Mouse (Mus musculus) thymus, postnatal 25 days (tissue): ENCODE results near the gene Ttc39a.
"Not testable (repeated sequence)": the region's sequence is repeated elsewhere in the genome, so short reads cannot be mapped to it uniquely, and the experiment has no call there.

ENCODE experiments used
- DNase-seq: peaks from one replicate; pipeline ENCODE4 v3.0.0; 2022

Gene Ttc39a

DNA sequence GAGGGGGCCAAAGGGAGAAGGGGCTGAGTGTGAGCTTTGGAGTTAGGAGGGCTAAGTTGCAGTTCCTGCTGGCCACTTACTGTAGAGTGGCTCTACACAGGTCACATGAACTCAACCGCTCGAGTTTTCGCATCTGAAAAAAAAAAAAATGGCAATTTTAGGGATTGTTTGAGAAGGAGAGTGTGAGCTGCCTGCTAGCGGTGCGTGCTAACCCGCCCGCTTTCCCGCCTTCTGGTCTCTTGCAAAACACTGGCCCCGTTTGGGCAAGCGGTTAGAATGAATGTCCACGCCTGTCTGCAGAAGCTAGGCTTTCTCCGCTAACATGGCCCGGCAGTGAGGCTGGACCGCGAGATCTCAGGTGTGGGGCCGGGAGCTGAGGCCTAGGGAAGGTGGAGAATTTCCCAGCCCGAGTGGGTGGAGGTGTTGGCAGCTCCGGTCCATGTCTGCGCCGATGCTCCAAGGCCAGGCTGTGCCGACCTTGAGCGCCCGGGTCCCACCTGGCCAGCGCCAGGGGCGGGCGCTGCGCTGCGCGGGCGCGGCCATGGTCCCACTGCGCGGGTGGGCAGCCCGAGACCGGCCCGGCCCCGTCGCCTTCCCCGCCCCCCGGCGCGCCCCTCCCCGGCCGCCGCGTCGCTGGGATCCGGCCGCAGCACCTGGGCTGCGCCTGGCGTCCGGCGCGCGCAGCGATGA, at the start of gene Ttc39a:
TSS of gene Ttc39a (plus strand) at position 138 of the 690 bp plus-strand sequence.
- no peak for DNase-seq

DNA sequence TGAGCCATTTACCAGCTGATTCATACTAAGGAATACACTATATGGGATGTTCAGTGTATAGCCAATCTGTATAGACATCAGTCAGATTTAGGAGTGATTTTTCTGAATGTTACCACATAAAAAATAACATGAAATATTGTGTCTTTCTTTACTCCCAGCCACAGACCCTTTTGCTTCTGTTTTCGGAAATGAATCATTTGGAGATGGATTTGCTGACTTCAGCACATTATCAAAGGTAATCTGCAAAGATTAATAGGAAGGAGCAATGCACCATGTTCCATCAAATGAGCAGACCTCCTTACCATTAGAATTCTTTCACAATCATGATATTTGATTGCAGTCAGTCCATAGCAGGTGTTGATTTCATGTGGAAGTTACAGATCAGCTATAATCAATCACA, 28.3 kb upstream of the Ttc39a start:
- DNase-seq = no peak

DNA sequence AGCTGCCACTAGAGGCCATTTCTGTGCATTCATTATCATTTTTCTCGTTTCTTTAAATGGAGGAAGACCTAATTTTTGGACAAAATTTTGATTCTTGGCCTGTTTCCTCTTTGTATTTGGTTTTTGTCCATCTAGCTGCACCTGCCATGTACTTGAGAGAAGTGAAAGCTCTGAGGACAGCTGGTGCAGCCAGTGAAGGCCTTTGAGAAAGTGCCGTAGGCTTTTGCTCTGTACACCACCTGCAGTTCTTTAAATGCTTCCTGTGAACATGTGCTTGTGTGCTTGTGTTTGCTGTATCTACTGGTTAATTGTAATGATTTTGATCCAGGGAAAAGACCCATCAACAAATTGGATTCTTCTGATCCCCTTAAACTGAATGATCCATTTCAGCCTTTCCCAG, 24.0 kb upstream of the Ttc39a start:
- DNase-seq = no peak

DNA sequence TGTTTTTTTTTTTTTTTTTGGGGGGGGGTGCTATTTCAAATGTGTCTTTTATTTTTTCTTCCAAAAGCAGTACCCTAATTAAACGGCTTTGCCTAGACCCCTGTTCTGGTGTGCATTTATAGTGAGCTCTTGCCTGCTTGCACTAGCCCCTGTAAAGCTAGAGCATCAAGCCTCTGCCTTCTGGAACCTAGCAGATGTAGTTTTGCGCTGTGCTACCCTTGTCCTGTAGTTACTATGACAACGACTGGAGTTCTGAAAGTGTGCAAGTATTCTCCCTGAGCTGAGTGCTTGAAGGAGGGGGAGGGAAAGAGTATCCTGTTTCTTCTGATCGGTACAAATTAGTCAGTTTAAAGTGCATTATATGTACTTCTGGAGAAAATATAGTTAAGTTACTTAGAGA, 20.8 kb upstream of the Ttc39a start:
- DNase-seq = no peak

DNA sequence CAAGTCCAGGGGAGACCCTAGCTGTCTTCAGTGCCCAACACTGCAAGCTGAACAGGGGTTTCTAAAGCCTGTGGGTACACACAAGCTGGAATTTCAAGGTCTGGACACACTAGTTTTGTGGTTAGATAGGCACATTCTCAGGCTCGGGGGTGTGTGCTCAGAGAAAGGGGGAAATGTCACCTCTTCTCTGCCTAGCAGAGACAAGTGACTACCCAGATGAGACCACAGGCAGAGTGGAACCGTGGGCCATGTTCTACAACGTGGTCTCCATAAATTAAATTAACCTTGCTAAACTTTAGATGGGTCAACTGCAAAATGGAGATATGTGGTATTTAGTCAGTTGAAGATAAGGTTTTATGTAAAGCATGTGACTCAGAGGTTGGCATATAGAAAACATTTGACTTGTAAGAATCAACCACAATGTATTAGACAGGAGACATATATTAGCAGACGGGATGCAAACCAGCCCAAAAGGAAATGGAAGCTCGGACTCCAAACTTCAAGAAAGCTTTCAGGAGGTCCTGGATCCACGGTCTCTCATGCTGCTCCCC, 13.1 kb upstream of the Ttc39a start:
- DNase-seq = no peak

DNA sequence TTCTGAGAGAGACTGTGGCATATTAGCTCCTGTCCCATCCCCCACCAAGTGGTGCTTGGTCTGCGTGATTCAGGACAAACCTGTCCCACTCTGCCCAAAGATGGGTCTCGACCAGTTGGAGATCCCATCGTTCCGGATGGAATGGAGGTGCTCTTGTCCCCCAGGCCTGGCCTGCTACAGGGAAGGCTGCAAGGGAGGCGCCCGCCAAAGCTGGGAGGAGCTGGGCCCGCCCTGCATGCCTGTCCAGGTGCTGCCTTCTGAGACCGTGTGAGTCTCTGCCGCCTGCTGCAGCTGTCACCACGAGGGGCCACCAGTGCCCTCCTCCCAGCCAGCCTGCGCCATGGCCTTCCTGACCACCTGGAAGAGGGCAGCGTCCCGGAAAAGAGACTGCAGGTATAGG, 12.5 kb upstream of the Ttc39a start:
- DNase-seq = peak; percentile 13

DNA sequence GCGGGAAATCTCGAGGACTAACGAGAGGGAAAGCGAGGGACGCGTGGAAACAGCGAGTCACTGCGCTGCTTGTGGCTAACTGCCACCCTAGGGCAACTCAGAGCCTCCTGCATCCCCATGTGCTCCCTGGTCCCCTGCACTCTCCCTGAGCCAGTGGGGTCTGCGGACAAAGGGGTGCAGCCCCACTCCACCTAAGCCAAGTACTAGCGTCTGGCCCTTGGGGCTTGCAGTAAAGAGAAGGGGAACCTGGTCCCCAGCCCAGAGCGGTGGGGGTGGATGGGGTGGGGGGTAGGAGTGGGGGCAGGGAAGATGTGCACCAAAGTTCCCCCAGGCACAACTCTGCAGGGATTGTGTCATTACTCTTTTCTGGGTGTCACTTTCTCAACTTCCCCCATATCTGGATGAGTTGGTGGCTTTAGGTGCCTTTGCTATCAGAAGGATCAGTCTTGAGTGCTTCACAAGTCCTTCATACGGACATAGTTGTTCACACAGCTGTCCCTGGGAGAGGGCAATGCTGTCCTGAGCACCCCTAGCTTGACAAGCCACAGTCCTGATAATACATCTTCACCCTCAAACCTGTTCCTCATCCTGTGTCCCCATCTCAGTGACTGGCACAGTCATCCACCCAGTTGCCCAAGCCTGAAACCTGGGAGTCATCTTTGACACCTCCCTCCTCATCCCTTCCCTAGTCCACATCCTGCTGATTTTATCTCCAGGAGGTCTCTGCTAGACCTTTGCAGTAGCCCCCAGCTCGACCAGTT, 11.9 kb upstream of the Ttc39a start:
- DNase-seq = no peak

DNA sequence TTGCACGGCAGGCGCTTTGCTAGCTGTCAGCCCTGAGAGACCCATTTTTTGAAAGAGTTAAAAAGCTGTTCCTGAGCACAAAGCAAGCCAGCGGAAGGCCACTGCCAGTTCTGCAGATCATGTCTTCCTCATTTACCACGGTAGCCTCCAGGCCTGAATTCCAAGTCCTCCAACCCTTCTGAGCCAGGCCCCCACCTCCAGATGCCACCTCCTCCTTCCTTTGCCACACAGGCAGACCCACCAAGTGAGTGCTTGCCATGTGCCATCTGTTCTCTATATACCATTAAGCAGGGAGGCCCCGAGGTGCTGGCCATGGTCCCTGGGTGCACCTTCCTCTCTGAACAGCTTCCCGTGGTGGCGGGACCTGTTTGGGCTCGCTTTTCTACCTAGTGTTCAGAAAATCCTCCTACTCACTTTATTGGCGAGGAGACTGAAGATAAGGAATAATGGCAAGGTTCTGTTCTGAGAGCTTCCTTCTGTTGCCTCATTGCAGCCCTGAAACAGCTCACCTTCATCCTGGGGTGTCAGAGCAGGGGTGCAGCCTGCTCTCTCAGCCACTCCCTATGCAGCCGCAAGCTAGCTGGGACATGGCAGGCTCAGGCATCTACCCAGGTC, 6.0 kb upstream of the Ttc39a start:
- DNase-seq = no peak

DNA sequence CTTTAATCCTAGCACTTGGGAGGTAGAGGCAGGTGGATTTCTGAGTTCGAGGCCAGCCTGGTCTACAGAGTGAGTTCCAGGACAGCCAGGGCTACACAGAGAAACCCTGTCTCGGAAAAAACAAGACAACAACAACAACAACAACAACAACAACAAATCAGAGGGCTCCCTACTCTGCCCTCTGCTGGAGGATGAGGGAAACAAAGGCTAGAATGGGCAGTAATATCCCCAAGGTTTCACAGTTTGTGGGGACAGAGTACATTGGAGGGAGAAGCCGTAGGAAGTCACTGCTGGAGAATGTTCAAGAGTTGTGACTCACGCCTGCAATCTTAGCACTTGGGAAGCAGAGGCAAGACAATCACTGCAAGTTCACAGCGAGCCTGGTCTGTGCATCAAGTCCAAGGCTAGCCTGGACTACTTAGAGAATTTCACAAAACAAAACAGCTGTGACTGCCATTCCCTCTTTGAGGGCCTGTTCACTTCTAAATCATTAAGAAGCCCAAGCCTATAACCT, 5.2 kb upstream of the Ttc39a start:
- no peak for DNase-seq

DNA sequence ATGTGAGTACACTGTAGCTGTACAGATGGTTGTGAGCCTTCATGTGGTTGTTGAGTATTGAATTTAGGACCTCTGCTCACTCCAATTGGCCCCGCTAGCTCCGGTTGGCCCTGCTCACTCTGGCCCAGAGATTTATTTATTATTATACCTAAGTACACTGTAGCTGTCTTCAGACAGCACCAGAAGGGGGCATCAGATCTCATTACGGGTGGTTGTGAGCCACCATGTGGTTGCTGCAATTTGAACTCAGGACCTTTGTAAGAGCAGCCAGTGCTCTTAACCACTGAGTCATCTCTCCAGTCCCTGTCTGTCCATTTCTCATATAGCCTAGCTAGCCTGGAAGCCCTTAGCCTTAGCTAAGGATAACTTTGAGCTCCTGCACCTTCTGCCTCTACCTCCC, 1.5 kb upstream of the Ttc39a start:
- DNase-seq = not testable (repeated sequence)

DNA sequence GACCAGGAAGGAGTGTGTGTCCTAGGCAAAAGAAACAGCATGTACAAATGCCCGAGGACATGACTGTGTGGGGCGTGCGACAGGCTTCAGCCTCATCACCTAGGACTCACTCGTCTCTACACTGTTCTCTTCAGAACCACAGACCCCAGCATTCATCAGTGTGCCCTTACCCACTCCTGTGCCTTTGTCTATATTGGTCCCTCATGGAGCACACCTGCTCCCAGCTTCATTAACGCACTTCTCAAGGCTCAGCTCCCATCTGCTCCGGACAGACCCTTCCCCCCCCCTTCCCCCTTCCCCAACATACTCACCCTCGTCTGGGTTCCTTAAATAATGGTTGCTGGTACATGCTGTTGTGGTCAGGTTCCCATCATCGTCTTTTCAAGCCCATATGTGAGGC, 1.0 kb upstream of the Ttc39a start:
- DNase-seq = no peak

DNA sequence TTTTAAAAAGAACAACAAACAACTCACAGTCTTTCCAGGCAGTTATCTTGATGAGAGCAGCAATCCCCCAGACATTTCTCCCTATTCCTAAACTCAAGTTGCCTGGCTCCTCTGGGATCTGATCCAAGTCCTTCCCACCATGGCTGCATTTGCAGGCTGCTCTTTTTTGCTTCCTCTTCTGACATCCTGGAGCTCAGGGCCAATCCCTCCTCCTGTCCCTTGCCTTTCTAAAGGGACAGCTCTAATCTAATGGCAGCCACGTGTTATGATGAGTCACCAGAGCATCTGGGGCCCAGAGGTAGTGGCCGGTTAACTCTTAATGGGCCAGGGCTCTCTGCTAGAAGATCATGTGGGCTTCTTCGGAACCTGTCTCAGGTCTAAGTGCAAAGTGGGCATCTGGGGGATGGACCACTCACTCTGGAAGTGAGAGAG, 353 bp upstream of the Ttc39a start:
- no peak for DNase-seq

DNA sequence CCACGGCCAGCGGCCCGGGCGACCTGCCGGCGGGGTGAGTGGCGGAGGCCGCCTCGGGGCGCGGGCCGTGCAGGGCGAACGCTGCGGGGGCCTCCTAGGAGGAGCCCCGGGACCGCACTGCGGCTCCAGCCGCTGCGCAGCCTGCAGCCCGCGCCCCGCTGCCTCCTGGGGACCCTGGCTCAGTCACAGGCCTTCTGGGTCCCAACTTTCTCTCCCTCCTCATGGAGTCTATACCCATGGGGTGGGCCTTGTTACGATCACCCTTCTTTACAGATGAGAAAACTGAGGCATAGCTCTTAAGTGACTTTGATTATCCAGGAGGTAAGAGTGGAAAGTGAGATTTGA, 725 bp downstream of the Ttc39a start:
- no peak for DNase-seq

DNA sequence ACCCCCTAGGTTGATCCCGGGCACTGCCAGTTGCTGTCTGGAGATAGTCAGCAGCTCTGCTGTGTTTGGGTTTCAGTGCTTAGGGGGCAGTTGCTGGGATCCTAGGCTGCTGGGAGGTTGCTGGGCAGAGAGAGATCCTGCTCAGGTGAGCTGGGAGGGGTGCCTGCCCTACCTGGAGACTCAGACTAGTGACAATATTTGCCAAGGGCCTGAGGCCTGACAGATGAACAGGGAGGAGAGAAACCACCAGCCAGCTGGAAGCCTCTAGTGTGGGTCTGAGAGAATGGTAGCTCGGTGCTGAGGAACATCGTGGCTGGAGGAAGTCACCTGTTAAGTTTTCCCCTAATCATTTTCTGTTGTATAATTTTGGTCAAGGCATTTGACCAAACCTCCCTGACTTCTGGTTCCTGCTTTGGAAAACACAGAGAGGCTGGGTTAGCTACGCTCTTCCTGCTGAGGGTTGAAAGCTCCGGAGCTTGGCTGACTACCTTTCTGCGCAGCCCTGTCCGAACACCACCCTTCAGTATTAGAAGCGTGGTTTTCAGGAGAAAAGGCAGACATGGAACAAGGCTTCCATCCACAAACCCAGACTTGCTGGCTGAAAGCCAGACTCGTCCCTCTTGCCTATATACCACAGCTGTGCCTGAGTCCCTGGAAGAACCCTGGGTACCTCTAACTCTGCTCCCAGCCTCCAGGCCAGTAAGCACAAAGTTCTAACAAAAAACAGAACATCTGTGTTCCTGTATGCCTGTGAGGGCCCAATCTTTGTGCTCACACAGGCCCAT, 1.5 kb downstream of the Ttc39a start:
- DNase-seq = no peak

DNA sequence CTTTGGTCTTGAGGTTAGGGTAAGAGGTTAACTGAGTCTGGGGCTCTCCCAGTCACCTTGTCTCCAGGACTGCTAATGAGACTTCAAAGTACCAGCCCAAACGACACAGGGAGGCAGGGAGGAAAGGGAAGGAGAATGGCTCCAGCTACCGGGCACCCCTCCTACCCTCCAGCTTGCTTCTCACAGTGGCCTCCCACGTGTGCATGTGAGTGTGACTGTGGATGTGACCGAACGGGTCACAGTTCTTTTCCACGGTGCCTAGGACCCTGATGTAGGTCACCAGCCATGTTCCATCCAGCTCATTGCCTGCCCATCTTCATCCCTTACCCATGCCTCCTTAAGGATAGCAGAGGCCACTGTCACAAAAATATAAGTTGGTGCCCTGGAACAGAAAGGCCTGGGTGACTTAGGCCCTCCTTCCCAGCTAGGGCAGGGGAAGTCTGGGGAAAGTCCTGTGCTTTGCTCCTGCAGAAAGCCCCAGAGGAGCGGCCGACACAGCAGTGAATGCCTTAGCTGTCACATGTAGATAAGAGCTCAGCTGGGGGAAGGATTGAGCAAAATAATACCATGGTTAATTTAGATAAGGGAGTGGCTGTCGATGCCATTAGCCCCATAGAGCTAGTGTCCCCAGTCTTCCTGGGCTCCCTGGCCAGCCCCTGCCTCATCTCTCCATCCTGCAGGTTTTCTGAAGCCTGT, 4.4 kb downstream of the Ttc39a start:
- no peak for DNase-seq

DNA sequence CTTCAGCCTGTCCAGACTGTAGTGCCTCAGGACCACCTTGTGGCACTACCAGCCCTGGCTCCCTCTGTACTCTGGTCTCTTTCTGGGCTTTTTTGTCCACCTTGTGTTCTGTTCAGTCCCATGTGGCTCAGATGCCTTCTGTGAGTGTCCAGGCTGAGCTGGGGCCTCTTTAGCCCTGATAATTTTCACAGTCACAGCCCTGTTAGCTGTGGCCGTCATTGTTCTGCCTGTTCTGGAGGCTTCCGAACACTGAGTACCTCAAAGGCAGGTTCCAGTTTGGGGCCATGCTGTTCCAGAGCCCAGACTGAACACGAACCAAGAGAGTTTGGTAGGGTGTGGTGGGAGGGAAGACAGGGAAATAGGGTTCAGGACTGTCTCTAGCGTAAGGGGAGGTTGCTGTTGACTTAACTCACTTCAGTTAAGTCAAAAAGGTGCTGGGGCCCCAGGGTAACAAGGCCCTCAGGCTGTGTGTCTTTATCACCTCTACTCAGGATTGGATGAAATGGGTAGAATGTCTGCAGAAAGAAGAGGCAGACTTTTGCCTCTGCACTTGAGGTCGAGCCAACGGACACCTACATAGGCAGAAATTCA, 5.0 kb downstream of the Ttc39a start:
- DNase-seq = no peak

DNA sequence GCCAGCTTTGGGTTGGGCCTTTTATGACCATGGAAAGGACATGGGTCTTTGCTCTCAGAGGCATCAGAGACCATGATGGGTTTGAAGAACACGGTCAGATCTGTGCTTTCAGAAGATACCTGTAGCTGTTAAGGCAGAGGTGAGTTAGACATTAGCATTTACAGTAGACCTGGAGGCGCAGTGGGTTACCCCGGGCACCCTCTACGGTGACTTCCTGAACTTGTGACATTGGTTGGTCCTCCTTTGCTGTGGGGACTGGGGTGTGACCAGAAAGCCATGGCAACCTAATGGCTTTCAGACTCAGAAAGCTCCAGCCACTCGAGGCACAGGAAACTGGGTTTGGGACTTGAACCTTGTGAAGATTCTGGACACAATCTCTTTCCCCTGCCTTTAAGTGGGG, 5.8 kb downstream of the Ttc39a start:
- DNase-seq = no peak

DNA sequence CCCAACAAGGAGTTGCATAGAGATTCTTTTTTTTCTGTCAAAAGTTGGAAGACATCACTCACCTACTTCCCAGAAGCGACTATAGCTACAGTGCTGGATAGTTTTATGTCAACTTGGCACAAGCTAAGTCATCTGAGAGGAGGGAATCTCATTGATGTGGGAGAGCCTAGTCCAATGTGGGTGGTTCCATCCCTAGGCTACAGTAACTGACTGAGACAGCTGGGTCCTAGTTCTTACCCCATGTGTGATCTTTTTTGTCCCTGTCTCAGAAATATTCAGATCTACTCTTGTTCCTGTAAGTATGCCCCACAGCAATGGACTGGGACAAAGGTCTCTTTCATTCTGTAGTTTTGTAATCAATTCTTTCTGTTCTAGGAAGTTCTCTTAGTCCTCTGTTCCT, 11.6 kb downstream of the Ttc39a start:
- DNase-seq = no peak

DNA sequence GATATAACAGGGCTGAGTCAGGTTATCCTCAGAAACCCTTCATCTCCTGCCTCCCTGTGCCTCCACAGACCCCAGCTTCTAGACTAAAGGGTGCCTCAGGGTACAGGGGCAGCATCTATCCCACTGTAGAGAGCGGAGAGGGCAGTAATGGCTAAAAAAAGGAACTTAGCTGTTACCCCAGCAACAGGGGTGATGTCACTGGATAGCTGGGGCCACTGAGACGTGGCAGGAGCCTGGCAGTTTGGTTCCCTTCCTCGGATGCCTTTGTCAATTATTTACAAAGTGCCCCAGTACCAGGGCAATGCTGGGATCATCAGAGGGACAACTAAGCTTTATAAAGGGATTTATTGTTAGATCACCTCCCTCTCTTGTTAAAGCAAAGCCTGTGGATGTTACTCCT, 12.6 kb downstream of the Ttc39a start:
- no peak for DNase-seq

DNA sequence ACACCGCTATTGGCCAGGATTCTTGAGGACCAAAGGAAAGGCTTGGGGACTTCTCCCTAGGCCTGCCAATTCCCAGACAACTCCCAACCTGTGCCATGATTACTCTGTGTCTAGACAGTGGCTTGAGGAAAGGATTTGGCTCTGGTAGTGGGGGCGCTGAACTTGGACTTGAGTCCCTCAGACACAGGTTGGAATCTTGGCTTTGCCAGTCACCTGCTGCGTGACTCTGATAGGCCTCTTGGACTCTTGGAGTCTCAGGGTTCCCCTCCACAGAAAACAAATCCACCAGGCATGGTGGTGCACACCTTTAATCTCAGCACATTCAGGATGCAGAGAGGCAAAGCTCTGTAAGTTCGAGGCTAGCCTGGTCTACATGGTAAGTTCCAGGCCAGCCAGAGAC, 13.1 kb downstream of the Ttc39a start:
- no peak for DNase-seq

DNA sequence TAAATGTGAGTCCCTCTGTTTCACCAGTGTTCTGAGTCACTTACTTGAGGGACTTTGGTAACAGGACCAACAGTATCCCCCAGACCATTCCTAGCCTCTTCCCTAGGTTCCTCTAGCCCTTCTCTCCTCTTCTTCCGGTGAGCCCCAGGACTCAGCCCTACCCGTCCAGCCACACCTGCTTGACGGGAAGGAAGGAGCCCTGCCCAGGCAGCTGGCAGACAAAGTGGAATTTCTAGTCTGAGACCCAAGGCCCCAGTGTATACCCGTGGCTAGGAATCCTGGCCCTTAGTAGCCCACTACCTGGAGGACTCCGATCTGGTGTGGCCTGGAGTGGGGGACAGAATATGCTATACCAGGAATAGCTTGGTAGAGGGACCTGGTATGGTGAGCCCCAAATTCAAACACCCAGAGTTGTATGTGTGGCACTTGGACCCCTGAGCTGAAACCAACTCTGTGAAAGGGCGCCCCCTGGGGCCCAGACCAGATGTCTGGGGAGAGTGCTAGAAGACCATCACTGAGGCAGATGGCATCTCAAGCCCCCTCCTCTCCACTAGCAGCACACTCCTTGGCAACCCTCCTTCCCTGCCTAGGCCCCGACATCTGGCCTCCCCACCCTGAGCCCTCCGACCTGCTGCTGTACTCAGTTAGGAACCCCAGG, 13.8 kb downstream of the Ttc39a start:
- peak; percentile 29 for DNase-seq
